Mouse (Mus musculus) heart, adult 2 months (tissue): ENCODE results near the gene Adgrv1.

Source experiments
- CTCF ChIP-seq: fragments of 200-600 bp; IDR thresholded peaks from 2 replicates; pipeline ENCODE4 v1.8.1; 2022; ENCODE audit warnings: antibody characterized with exemption, mild to moderate bottlenecking, moderate library complexity
- EP300 ChIP-seq: fragments of 200-500 bp; IDR thresholded peaks from 2 replicates; pipeline ENCODE4 v1.6.1; 2011; ENCODE audit warnings: low read depth, low read length, control low read depth; ENCODE audit not compliant: insufficient read depth

GRCm38 (mm10) chr13:81657351-81658052, 24.5 kb upstream of the Adgrv1 start, which contains the start of gene Lysmd3:
- no peak for TF ChIP-seq CTCF
- no peak for TF ChIP-seq EP300
